Mouse (Mus musculus) bone marrow macrophage, adult 2 months (primary cell): Measurements from ENCODE around the gene Bcas1.

Source experiments
- CTCF ChIP-seq: IDR thresholded peaks from 2 replicates; pipeline ENCODE4 v1.5.1; 2012; ENCODE audit warnings: low read depth, mild to moderate bottlenecking, low read length, moderate library complexity
- POLR2A ChIP-seq: IDR thresholded peaks from 2 replicates; pipeline ENCODE4 v1.6.1; 2012; ENCODE audit warnings: mild to moderate bottlenecking, low read depth, low read length, borderline replicate concordance

- no peak for TF ChIP-seq CTCF
- no peak for TF ChIP-seq POLR2A
These were observed 39.3 kb downstream of the Bcas1 start for GRCm38 (mm10) chr2:170388320-170388719.
